Mouse (Mus musculus) spleen, adult 2 months (tissue): ENCODE measurements around the gene Serpinb12. TPM values are rescaled to one million over a fixed set of nuclear protein-coding genes. Genes with fewer than 3 reads are reported as not detected.
"Not testable (repeated sequence)": the region's sequence is repeated elsewhere in the genome, so short reads cannot be mapped to it uniquely, and the experiment has no call there.

Experiments used
- DNase-seq, 2 experiments: peaks; one replicate each; pipeline versions ENCODE4 v3.0.0 to v3.0.0-alpha.2; 2012 to 2021; ENCODE audit warnings: low spot score in 2 of 2, low read depth in 1 of 2
- H3K27ac ChIP-seq: fragments of 200-500 bp; 2 replicates; pipeline ENCODE4 v1.5.1; 2012; ENCODE audit warnings: low read length, inconsistent platforms; ENCODE audit not compliant: insufficient read depth
- H3K27me3 ChIP-seq: fragments of 200-500 bp; 2 replicates; pipeline ENCODE4 v1.6.1; 2012; ENCODE audit warnings: mild to moderate bottlenecking, moderate library complexity, low read length, inconsistent platforms; ENCODE audit not compliant: control insufficient read depth, insufficient read depth
- H3K36me3 ChIP-seq: fragments of 200-500 bp; 2 replicates; pipeline ENCODE4 v1.6.1; 2012; ENCODE audit warnings: mild to moderate bottlenecking, low read length, inconsistent platforms; ENCODE audit not compliant: control insufficient read depth, insufficient read depth
- H3K4me1 ChIP-seq: fragments of 200-500 bp; 2 replicates; pipeline ENCODE4 v1.6.1; 2011; ENCODE audit warnings: inconsistent platforms; ENCODE audit not compliant: control insufficient read depth, insufficient read depth, insufficient read length
- H3K4me3 ChIP-seq: fragments of 200-500 bp; 2 replicates; pipeline ENCODE4 v1.5.1; 2011; ENCODE audit warnings: mild to moderate bottlenecking, inconsistent platforms; ENCODE audit not compliant: insufficient read depth, insufficient read length; ENCODE audit errors: extremely low read depth
- CTCF ChIP-seq: fragments of 200-500 bp; IDR thresholded peaks from 2 replicates; pipeline ENCODE4 v1.5.1; 2011; ENCODE audit warnings: mild to moderate bottlenecking, inconsistent platforms; ENCODE audit not compliant: insufficient read depth, insufficient read length, insufficient replicate concordance; ENCODE audit errors: extremely low read depth
- POLR2A ChIP-seq: fragments of 200-500 bp; IDR thresholded peaks from 2 replicates; pipeline ENCODE4 v1.6.1; 2011; ENCODE audit warnings: low read depth, low read length, inconsistent platforms
- WGBS: fragments of 180-500 bp; shearing (Covaris S2); methylation state at CpG from one replicate; pipeline ENCODE4 v1.1.7; 2018; 5-methylcytosine and 5-hydroxymethylcytosine counted together
- polyA plus RNA-seq: library from polyadenylated mRNA; depleted of rRNA; stranded (reverse); fragments of >200 nt; gene quantifications from 2 replicates; pipeline ENCODE4 v1.2.3, GENCODE M21; 2012; rRNA removed

The Serpinb12 gene
- polyA plus RNA-seq = not detected in 2 replicates

DNA sequence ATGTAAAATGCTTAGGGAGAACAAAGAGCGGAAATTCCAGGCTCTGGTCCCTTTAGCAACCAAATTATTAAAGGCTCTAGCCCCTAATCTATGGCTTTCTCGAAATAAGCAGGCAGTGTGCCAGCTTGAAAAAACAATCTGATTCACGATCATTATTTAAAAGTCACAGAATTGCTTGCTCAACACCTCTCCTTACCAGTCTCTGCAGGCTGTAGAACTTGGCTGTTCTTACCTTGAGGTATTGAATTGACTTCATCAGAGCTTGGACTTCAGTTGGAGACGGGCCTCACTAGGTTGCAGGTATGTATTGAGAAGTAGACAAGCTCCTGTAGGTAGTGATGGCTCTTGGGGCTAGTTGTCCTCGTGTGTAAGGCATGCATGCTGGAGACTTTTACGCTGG, at the start of gene Serpinb12:
Serpinb12 (plus strand) TSS at position 185 of the 400 bp plus-strand sequence.
- H3K27me3 ChIP-seq = no peaks in the 10 kb centered on the region
- WGBS = 86% methylated on average over 6 of the region's 6 CpGs
- H3K4me3 ChIP-seq = no peak within 1 kb of the TSS
- no peak for TF ChIP-seq POLR2A
- TF ChIP-seq CTCF = no peak
- H3K27ac ChIP-seq = no peak within 1 kb of the TSS
- no peak for DNase-seq
- no peaks in the 10 kb centered on the region for H3K36me3 ChIP-seq
- no peaks in the 10 kb centered on the region for H3K4me1 ChIP-seq

- H3K27me3 ChIP-seq, H3K36me3 ChIP-seq, H3K4me1 ChIP-seq, H3K27ac ChIP-seq, DNase-seq, H3K4me3 ChIP-seq: not testable (repeated sequence)
Measured at GRCm38 (mm10) chr1:106895142-106895541, 39.1 kb upstream of the Serpinb12 start.

GRCm38 (mm10) chr1:106901406-106901805, 32.8 kb upstream of the Serpinb12 start:
- TF ChIP-seq CTCF (no peak), POLR2A (no peak)

GRCm38 (mm10) chr1:106931954-106932353, 2.3 kb upstream of the Serpinb12 start:
- Histone ChIP-seq H3K36me3 (no peaks in the 10 kb centered on the region), H3K27ac (no peak overlapping the region), H3K4me1 (no peaks in the 10 kb centered on the region), H3K27me3 (no peaks in the 10 kb centered on the region), H3K4me3 (no peak overlapping the region)
- TF ChIP-seq CTCF (no peak), POLR2A (no peak)
- WGBS = 13% methylated on average over 4 of the region's 4 CpGs
- no peak for DNase-seq

More at GRCm38 (mm10) chr1:106901406-106901805, 32.8 kb upstream of the Serpinb12 start:
- no peaks in the 10 kb centered on the region for H3K27me3 ChIP-seq
- H3K4me1 ChIP-seq = no peaks in the 10 kb centered on the region
- no peak overlapping the region for H3K4me3 ChIP-seq
- H3K36me3 ChIP-seq = no peaks in the 10 kb centered on the region
- DNase-seq = no peak
- 19% methylated on average over 4 of the region's 4 CpGs for WGBS
- H3K27ac ChIP-seq = no peak overlapping the region

DNA sequence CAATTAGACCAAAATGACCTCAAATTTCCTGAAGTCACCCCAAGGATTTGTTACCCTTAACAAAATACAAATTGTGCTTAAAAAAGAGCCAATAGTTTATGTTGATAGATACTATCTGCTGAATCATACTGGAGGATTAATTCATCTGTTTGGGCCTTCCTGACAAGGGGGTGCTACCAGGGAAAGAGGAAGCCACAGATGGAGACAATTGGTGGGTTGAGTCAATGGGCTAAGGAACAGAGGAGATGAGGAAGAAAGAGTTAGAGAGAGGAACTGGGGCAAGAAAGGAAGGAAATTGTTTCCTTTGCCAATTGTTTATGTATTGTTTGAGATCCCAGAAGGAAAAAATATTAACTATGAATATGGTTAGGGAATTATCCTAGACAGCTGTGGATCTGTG, 591 bp upstream of the Serpinb12 start:
- Histone ChIP-seq H3K36me3 (no peaks in the 10 kb centered on the region), H3K4me3 (no peak overlapping the region), H3K27ac (no peak overlapping the region), H3K4me1 (no peaks in the 10 kb centered on the region), H3K27me3 (no peaks in the 10 kb centered on the region)
- TF ChIP-seq CTCF (no peak), POLR2A (no peak)
- DNase-seq = no peak

DNA sequence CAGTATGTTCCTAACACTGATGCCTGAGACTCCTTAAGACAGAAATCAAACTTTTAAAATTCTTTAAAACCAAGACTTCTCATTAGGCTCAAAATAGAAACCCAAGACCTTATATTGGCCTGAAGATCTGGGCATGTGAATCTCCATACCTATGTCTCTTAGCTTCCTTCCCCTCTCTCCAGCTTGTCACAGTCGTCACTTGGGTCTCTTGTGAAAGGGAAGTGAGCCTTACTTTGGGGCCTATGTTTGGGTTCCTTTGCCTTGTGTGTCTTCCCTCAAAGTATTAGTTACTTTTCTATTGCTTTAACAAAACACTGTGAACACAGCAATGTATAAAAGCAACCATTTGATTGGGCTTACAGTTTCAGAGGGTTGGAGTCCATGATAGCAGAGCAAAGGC, 13.0 kb downstream of the Serpinb12 start:
- Histone ChIP-seq H3K27ac (no peak overlapping the region), H3K27me3 (no peaks in the 10 kb centered on the region), H3K36me3 (no peaks in the 10 kb centered on the region), H3K4me1 (no peaks in the 10 kb centered on the region), H3K4me3 (no peak overlapping the region)
- TF ChIP-seq CTCF (no peak), POLR2A (no peak)
- 53% methylated on average over 1 of the region's 1 CpGs for WGBS
- no peak for DNase-seq

- no peak for DNase-seq
Measured at GRCm38 (mm10) chr1:106959981-106960380, 25.7 kb downstream of the Serpinb12 start.

More at GRCm38 (mm10) chr1:106959981-106960380, 25.7 kb downstream of the Serpinb12 start:
- WGBS = 77% methylated on average over 3 of the region's 3 CpGs
- Histone ChIP-seq H3K27me3 (no peaks in the 10 kb centered on the region), H3K4me1 (no peaks in the 10 kb centered on the region), H3K36me3 (no peaks in the 10 kb centered on the region), H3K4me3 (no peak overlapping the region), H3K27ac (no peak overlapping the region)
- TF ChIP-seq POLR2A = no peak
- TF ChIP-seq CTCF = no peak
